Mouse (Mus musculus): ENCODE measurements around the gene Mthfr. TPM values are rescaled to one million over a fixed set of nuclear protein-coding genes. Genes with fewer than 3 reads are reported as not detected.
A peak's percentile ranks its signal among the peaks of the same experiment; 100 is the strongest.

Gene Mthfr
- total and polyA plus RNA-seq, 2 experiments from 2014 or later: 7.9 to 34.5 TPM

DNA sequence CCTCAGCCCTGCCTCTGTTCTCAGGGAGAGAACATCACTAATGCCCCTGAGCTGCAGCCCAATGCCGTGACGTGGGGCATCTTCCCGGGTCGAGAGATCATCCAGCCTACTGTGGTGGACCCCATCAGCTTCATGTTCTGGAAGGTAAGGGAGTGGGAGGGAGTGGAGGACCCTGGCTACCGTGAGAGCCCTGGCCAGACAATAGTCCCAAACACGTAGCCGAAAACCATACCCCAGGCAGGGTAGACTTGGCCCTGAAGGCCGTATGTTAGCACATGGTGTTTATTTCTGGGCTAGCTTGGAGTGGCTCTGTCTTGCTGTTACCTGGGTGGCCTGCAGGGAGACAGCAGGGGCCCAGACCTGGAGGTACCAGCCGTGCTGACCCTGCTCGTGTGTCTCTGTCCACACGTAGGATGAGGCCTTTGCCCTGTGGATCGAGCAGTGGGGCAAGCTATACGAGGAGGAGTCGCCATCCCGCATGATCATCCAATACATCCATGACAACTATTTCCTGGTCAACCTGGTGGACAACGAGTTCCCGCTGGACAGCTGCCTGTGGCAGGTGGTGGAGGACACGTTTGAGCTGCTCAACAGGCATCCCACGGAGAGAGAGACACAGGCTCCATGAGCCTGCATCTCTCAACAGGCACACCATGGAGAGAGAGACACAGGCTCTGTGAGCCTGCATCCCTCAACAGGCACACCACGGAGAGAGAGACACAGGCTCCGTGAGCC is 16.3 kb downstream of the Mthfr start:
- peaks cover 79% of the 10 kb centered on the region for H3K36me3 ChIP-seq (ENCODE audit: insufficient read depth)
- no peak overlapping the region for H3K4me3 ChIP-seq (ENCODE audit: low read depth, low read length)
- no peak overlapping the region for H3K9ac ChIP-seq
- H3K27me3 ChIP-seq (ENCODE audit: insufficient read depth, low read length): no peaks in the 10 kb centered on the region
- DNase-seq: no peak
- WGBS: 93% methylated on average over 21 of the region's 21 CpGs
- no peaks in the 10 kb centered on the region for H3K9me3 ChIP-seq (ENCODE audit: low read length)
- H3K27ac ChIP-seq (ENCODE audit: low read depth, low read length): no peak overlapping the region
- H3K4me2 ChIP-seq (ENCODE audit: low read depth): no peak overlapping the region
- TF ChIP-seq CTCF (IDR thresholded peaks at IDR 0.05; ENCODE audit: low read depth): no peak
- ATAC-seq: no peak
- H3K4me1 ChIP-seq (ENCODE audit: insufficient read depth): no peaks in the 10 kb centered on the region

DNA sequence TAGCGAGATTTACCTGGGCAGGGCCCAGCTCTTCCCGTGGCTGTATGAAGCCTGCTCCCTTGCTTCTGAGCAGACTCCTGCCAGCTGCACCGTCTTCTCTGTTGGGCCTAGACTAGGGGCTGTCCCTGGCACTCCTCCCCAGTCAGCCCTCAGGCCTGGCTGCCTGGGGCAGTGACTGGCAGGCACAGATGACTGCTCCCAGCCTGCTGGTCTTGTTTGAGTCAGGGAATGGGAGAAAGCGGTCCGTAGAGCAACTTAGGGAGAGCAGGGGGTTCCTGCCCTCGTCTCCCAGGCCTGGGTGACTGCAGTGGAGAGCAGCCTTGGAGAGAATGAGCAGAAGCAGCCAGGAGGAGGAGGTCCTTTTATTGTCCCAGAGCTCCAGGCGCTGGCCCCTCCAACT is 17.4 kb downstream of the Mthfr start:
- no peak for ATAC-seq
- no peaks in the 10 kb centered on the region for H3K4me1 ChIP-seq (ENCODE audit: insufficient read depth)
- H3K36me3 ChIP-seq (ENCODE audit: insufficient read depth): peaks cover 68% of the 10 kb centered on the region
- H3K9me3 ChIP-seq (ENCODE audit: low read length): no peaks in the 10 kb centered on the region
- no peak for TF ChIP-seq CTCF (IDR thresholded peaks at IDR 0.05; ENCODE audit: low read depth)
- no peak overlapping the region for H3K4me2 ChIP-seq (ENCODE audit: low read depth)
- no peaks in the 10 kb centered on the region for H3K27me3 ChIP-seq (ENCODE audit: insufficient read depth, low read length)
- H3K4me3 ChIP-seq (ENCODE audit: low read depth, low read length): no peak overlapping the region
- 77% methylated on average over 7 of the region's 7 CpGs for WGBS
- no peak overlapping the region for H3K27ac ChIP-seq (ENCODE audit: low read depth, low read length)
- no peak overlapping the region for H3K9ac ChIP-seq
- no peak for DNase-seq

DNA sequence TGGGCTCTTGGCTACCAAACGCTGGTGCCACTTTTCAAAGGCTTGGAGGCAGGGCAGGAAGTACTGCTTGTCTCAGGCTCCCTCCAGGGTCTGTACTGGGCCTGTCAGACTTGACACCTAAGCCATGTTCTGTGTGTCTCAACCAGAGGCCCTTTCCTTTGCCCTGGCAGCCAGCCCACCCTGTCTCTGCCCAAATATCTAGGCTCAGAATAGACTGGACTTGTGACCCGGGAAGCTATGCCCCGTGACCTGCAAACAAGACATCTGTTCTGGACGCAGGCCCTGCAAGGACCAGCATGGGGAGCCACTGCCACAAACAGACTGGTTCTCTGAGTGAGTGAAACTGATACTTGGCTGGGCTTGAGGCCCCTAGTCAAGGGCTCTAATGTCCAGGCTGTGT is 17.9 kb downstream of the Mthfr start:
- H3K9ac ChIP-seq: no peak overlapping the region
- WGBS: 95% methylated on average over 4 of the region's 4 CpGs
- H3K4me2 ChIP-seq (ENCODE audit: low read depth): no peak overlapping the region
- no peaks in the 10 kb centered on the region for H3K4me1 ChIP-seq (ENCODE audit: insufficient read depth)
- no peaks in the 10 kb centered on the region for H3K27me3 ChIP-seq (ENCODE audit: insufficient read depth, low read length)
- no peaks in the 10 kb centered on the region for H3K9me3 ChIP-seq (ENCODE audit: low read length)
- DNase-seq (no peak), ATAC-seq (no peak)
- no peak for TF ChIP-seq CTCF (IDR thresholded peaks at IDR 0.05; ENCODE audit: low read depth)
- H3K4me3 ChIP-seq (ENCODE audit: low read depth, low read length): no peak overlapping the region
- no peak overlapping the region for H3K27ac ChIP-seq (ENCODE audit: low read depth, low read length)
- H3K36me3 ChIP-seq (ENCODE audit: insufficient read depth): peaks cover 62% of the 10 kb centered on the region

GRCm38 (mm10) chr4:148057661-148058209 is 18.9 kb downstream of the Mthfr start:
- TF ChIP-seq CTCF (IDR thresholded peaks at IDR 0.05; ENCODE audit: low read depth): peak; percentile 14; the same call in 1 of the 2 replicates
- Histone ChIP-seq H3K4me1 (ENCODE audit: insufficient read depth) (no peaks in the 10 kb centered on the region), H3K9me3 (ENCODE audit: low read length) (no peaks in the 10 kb centered on the region), H3K9ac (no peak overlapping the region), H3K36me3 (ENCODE audit: insufficient read depth) (peaks cover 53% of the 10 kb centered on the region), H3K27ac (ENCODE audit: low read depth, low read length) (no peak overlapping the region), H3K4me2 (ENCODE audit: low read depth) (no peak overlapping the region), H3K4me3 (ENCODE audit: low read depth, low read length) (no peak overlapping the region), H3K27me3 (ENCODE audit: insufficient read depth, low read length) (no peaks in the 10 kb centered on the region)
- ATAC-seq (no peak), DNase-seq (no peak)
- 66% methylated on average over 5 of the region's 5 CpGs for WGBS

- peak overlapping the region; percentile 42 for H3K27ac ChIP-seq (ENCODE audit: low read depth, low read length)
- H3K4me1 ChIP-seq (ENCODE audit: insufficient read depth): no peaks in the 10 kb centered on the region
- H3K27me3 ChIP-seq (ENCODE audit: insufficient read depth, low read length): no peaks in the 10 kb centered on the region
- TF ChIP-seq CTCF (IDR thresholded peaks at IDR 0.05; ENCODE audit: low read depth): no peak
- no peak for ATAC-seq
- no peak for DNase-seq
- H3K9me3 ChIP-seq (ENCODE audit: low read length): no peaks in the 10 kb centered on the region
- 86% methylated on average over 9 of the region's 9 CpGs for WGBS
- H3K9ac ChIP-seq: no peak overlapping the region
- H3K36me3 ChIP-seq (ENCODE audit: insufficient read depth): peaks cover 48% of the 10 kb centered on the region
- H3K4me2 ChIP-seq (ENCODE audit: low read depth): no peak overlapping the region
- H3K4me3 ChIP-seq (ENCODE audit: low read depth, low read length): no peak overlapping the region
Observed at GRCm38 (mm10) chr4:148058218-148058819, 19.4 kb downstream of the Mthfr start.

DNA sequence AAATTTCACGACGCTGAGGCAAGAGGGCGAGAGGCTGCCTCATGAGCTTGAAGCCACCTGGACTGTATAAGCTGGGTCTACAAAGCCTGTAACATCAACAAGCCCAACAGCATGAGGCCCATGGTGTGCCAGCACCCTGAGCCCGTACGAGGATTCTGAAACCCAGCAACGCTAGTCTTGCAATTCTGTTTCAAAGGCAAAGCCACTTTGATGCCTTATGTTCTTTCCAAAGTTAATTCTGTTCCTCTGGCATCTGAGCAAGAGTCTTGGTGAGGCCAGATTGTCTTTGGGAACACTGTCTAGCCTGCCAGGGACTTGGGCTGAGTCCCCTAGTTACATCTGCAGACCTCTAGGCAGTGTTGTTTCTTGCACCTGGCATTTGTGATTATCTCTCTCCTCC is 20.1 kb downstream of the Mthfr start:
- WGBS: 62% methylated on average over 6 of the region's 6 CpGs

More for the DNA sequence above, 20.1 kb downstream of the Mthfr start:
- H3K4me1 ChIP-seq (ENCODE audit: insufficient read depth): no peaks in the 10 kb centered on the region
- no peak overlapping the region for H3K4me3 ChIP-seq (ENCODE audit: low read depth, low read length)
- peaks cover 43% of the 10 kb centered on the region for H3K36me3 ChIP-seq (ENCODE audit: insufficient read depth)
- ATAC-seq: peak; percentile 84
- peak; percentile 70 for DNase-seq
- TF ChIP-seq CTCF (IDR thresholded peaks at IDR 0.05; ENCODE audit: low read depth): no peak
- H3K9me3 ChIP-seq (ENCODE audit: low read length): no peaks in the 10 kb centered on the region
- no peak overlapping the region for H3K9ac ChIP-seq
- H3K4me2 ChIP-seq (ENCODE audit: low read depth): no peak overlapping the region
- peak overlapping the region; percentile 42; the same call in 1 of the 2 replicates for H3K27ac ChIP-seq (ENCODE audit: low read depth, low read length)
- no peaks in the 10 kb centered on the region for H3K27me3 ChIP-seq (ENCODE audit: insufficient read depth, low read length)

Data from forebrain, postnatal 0 days (tissue).